Mouse (Mus musculus): ENCODE measurements around the gene Frmd6. TPM values are rescaled to one million over a fixed set of nuclear protein-coding genes. Genes with fewer than 3 reads are reported as not detected.

Gene Frmd6
- total and polyA plus RNA-seq, 2 experiments from 2014 or later = 5.9 to 7.2 TPM

GRCm38 (mm10) chr12:70884973-70885372 is 59.7 kb downstream of the Frmd6 start:
- no peak overlapping the region for H3K27ac ChIP-seq (ENCODE audit: low read depth, low read length)
- ATAC-seq (ENCODE audit: low FRiP score) (no peak), DNase-seq (ENCODE audit: low spot score) (no peak)
- H3K9me3 ChIP-seq (ENCODE audit: low read length) = no peaks in the 10 kb centered on the region
- TF ChIP-seq CTCF (IDR thresholded peaks at IDR 0.05) = no peak
- no peak overlapping the region for H3K4me3 ChIP-seq (ENCODE audit: low read depth, low read length)
- no peaks in the 10 kb centered on the region for H3K4me1 ChIP-seq (ENCODE audit: insufficient read depth, low read length)
- no peaks in the 10 kb centered on the region for H3K27me3 ChIP-seq (ENCODE audit: insufficient read depth, low read length)
- no peak overlapping the region for H3K4me2 ChIP-seq (ENCODE audit: low read depth, low read length, poor library complexity, severe bottlenecking)
- H3K9ac ChIP-seq (replicated peaks; ENCODE audit: low read length, poor library complexity, severe bottlenecking) = no peak overlapping the region
- 91% methylated on average over 5 of the region's 6 CpGs for WGBS
- H3K36me3 ChIP-seq (ENCODE audit: insufficient read depth, low read length) = peaks cover 6% of the 10 kb centered on the region; the same call in 1 of the 2 replicates

- DNase-seq (ENCODE audit: low spot score) (no peak), ATAC-seq (ENCODE audit: low FRiP score) (no peak)
- Histone ChIP-seq H3K27ac (ENCODE audit: low read depth, low read length) (no peak overlapping the region), H3K36me3 (ENCODE audit: insufficient read depth, low read length) (peaks cover 6% of the 10 kb centered on the region; the same call in 1 of the 2 replicates), H3K4me1 (ENCODE audit: insufficient read depth, low read length) (no peaks in the 10 kb centered on the region), H3K9me3 (ENCODE audit: low read length) (no peaks in the 10 kb centered on the region), H3K27me3 (ENCODE audit: insufficient read depth, low read length) (no peaks in the 10 kb centered on the region), H3K9ac (replicated peaks; ENCODE audit: low read length, poor library complexity, severe bottlenecking) (no peak overlapping the region), H3K4me3 (ENCODE audit: low read depth, low read length) (no peak overlapping the region), H3K4me2 (ENCODE audit: low read depth, low read length, poor library complexity, severe bottlenecking) (no peak overlapping the region)
- TF ChIP-seq CTCF (IDR thresholded peaks at IDR 0.05) = no peak
- WGBS = 81% methylated on average over 10 of the region's 10 CpGs
Observed at GRCm38 (mm10) chr12:70885576-70885975, 60.3 kb downstream of the Frmd6 start.

GRCm38 (mm10) chr12:70890405-70890804 is 65.1 kb downstream of the Frmd6 start:
- TF ChIP-seq CTCF (IDR thresholded peaks at IDR 0.05) = no peak
- 49% methylated on average over 5 of the region's 5 CpGs for WGBS
- no peak for DNase-seq (ENCODE audit: low spot score)
- Histone ChIP-seq H3K9me3 (ENCODE audit: low read length) (no peaks in the 10 kb centered on the region), H3K27ac (ENCODE audit: low read depth, low read length) (no peak overlapping the region), H3K4me3 (ENCODE audit: low read depth, low read length) (no peak overlapping the region), H3K4me1 (ENCODE audit: insufficient read depth, low read length) (no peaks in the 10 kb centered on the region), H3K27me3 (ENCODE audit: insufficient read depth, low read length) (no peaks in the 10 kb centered on the region), H3K4me2 (ENCODE audit: low read depth, low read length, poor library complexity, severe bottlenecking) (no peak overlapping the region), H3K9ac (replicated peaks; ENCODE audit: low read length, poor library complexity, severe bottlenecking) (no peak overlapping the region), H3K36me3 (ENCODE audit: insufficient read depth, low read length) (peaks cover 15% of the 10 kb centered on the region)
- no peak for ATAC-seq (ENCODE audit: low FRiP score)

GRCm38 (mm10) chr12:70890874-70891470 is 65.7 kb downstream of the Frmd6 start:
- Histone ChIP-seq H3K4me3 (ENCODE audit: low read depth, low read length) (no peak overlapping the region), H3K36me3 (ENCODE audit: insufficient read depth, low read length) (peaks cover 13% of the 10 kb centered on the region), H3K9ac (replicated peaks; ENCODE audit: low read length, poor library complexity, severe bottlenecking) (no peak overlapping the region), H3K4me2 (ENCODE audit: low read depth, low read length, poor library complexity, severe bottlenecking) (no peak overlapping the region), H3K4me1 (ENCODE audit: insufficient read depth, low read length) (no peaks in the 10 kb centered on the region), H3K9me3 (ENCODE audit: low read length) (no peaks in the 10 kb centered on the region), H3K27me3 (ENCODE audit: insufficient read depth, low read length) (no peaks in the 10 kb centered on the region), H3K27ac (ENCODE audit: low read depth, low read length) (no peak overlapping the region)
- ATAC-seq (ENCODE audit: low FRiP score) (no peak), DNase-seq (ENCODE audit: low spot score) (no peak)
- 40% methylated on average over 8 of the region's 8 CpGs for WGBS
- no peak for TF ChIP-seq CTCF (IDR thresholded peaks at IDR 0.05)

GRCm38 (mm10) chr12:70895275-70895674 is 70.0 kb downstream of the Frmd6 start:
- Histone ChIP-seq H3K27me3 (ENCODE audit: insufficient read depth, low read length) (no peaks in the 10 kb centered on the region), H3K9ac (replicated peaks; ENCODE audit: low read length, poor library complexity, severe bottlenecking) (no peak overlapping the region), H3K4me1 (ENCODE audit: insufficient read depth, low read length) (no peaks in the 10 kb centered on the region), H3K4me3 (ENCODE audit: low read depth, low read length) (no peak overlapping the region), H3K36me3 (ENCODE audit: insufficient read depth, low read length) (peaks cover 13% of the 10 kb centered on the region), H3K9me3 (ENCODE audit: low read length) (no peaks in the 10 kb centered on the region), H3K27ac (ENCODE audit: low read depth, low read length) (no peak overlapping the region), H3K4me2 (ENCODE audit: low read depth, low read length, poor library complexity, severe bottlenecking) (no peak overlapping the region)
- no peak for DNase-seq (ENCODE audit: low spot score)
- 83% methylated on average over 7 of the region's 7 CpGs for WGBS
- TF ChIP-seq CTCF (IDR thresholded peaks at IDR 0.05) = no peak
- ATAC-seq (ENCODE audit: low FRiP score) = no peak

GRCm38 (mm10) chr12:70896068-70896467 is 70.8 kb downstream of the Frmd6 start:
- no peaks in the 10 kb centered on the region for H3K27me3 ChIP-seq (ENCODE audit: insufficient read depth, low read length)
- no peak for ATAC-seq (ENCODE audit: low FRiP score)
- peaks cover 13% of the 10 kb centered on the region for H3K36me3 ChIP-seq (ENCODE audit: insufficient read depth, low read length)
- 85% methylated on average over 10 of the region's 10 CpGs for WGBS
- no peak overlapping the region for H3K9ac ChIP-seq (replicated peaks; ENCODE audit: low read length, poor library complexity, severe bottlenecking)
- DNase-seq (ENCODE audit: low spot score) = no peak
- no peak overlapping the region for H3K27ac ChIP-seq (ENCODE audit: low read depth, low read length)
- no peaks in the 10 kb centered on the region for H3K9me3 ChIP-seq (ENCODE audit: low read length)
- TF ChIP-seq CTCF (IDR thresholded peaks at IDR 0.05) = no peak
- no peak overlapping the region for H3K4me3 ChIP-seq (ENCODE audit: low read depth, low read length)
- no peaks in the 10 kb centered on the region for H3K4me1 ChIP-seq (ENCODE audit: insufficient read depth, low read length)
- H3K4me2 ChIP-seq (ENCODE audit: low read depth, low read length, poor library complexity, severe bottlenecking) = no peak overlapping the region
